Mouse (Mus musculus) embryonic facial prominence, embryonic 14.5 days (tissue): ENCODE data around the gene P2ry6. TPM values are rescaled to one million over a fixed set of nuclear protein-coding genes. Genes with fewer than 3 reads are reported as not detected.
A peak's percentile ranks its signal among the peaks of the same experiment; 100 is the strongest.

Experiments used
- ATAC-seq: fragments of 200-750 bp; cut with Nextera tagmentation; 2 replicates; pipeline ENCODE4 v1.8.0; 2017; ENCODE audit warnings: low read depth, moderate number of reproducible peaks, moderate TSS enrichment
- DNase-seq: peaks from one replicate; pipeline ENCODE4 v3.0.0-alpha.2; 2015; ENCODE audit warnings: low spot score
- H3K27ac ChIP-seq: fragments of 300-500 bp; sonication (generic); replicated peaks from 2 replicates; pipeline ENCODE4 v1.5.1; 2014; ENCODE audit warnings: low read depth, mild to moderate bottlenecking, low read length, moderate library complexity
- H3K27me3 ChIP-seq: fragments of 300-500 bp; sonication (generic); replicated peaks from 2 replicates; pipeline ENCODE4 v1.6.1; 2014; ENCODE audit warnings: low read length; ENCODE audit not compliant: control insufficient read depth, insufficient read depth
- H3K36me3 ChIP-seq: fragments of 300-500 bp; sonication (generic); 2 replicates; pipeline ENCODE4 v1.6.1; 2014; ENCODE audit warnings: low read length, mixed read lengths; ENCODE audit not compliant: control insufficient read depth, insufficient read depth
- H3K4me1 ChIP-seq: fragments of 300-500 bp; sonication (generic); 2 replicates; pipeline ENCODE4 v1.6.1; 2014; ENCODE audit warnings: antibody characterized with exemption, low read length; ENCODE audit not compliant: control insufficient read depth, insufficient read depth
- H3K4me2 ChIP-seq: fragments of 300-500 bp; sonication (generic); 2 replicates; pipeline ENCODE4 v1.6.1; 2014; ENCODE audit warnings: low read depth, mild to moderate bottlenecking, low read length, moderate library complexity, mixed read lengths
- H3K4me3 ChIP-seq: fragments of 300-500 bp; sonication (generic); 2 replicates; pipeline ENCODE4 v1.5.1; 2014; ENCODE audit warnings: low read depth, mild to moderate bottlenecking, low read length
- H3K9ac ChIP-seq: fragments of 300-500 bp; sonication (generic); 2 replicates; pipeline ENCODE4 v1.6.1; 2014; ENCODE audit warnings: low read depth, mild to moderate bottlenecking, low read length, moderate library complexity, mixed read lengths
- H3K9me3 ChIP-seq: fragments of 300-500 bp; sonication (generic); 2 replicates; pipeline ENCODE4 v1.6.1; 2016; ENCODE audit warnings: low read length; ENCODE audit not compliant: control insufficient read depth
- WGBS: fragments of 180-500 bp; shearing (Covaris S2); extraction: QIAGEN DNeasy Blood & Tissue Kit; methylation state at CpG from one replicate; pipeline ENCODE4 v1.1.7; 2014; 5-methylcytosine and 5-hydroxymethylcytosine counted together
- polyA plus RNA-seq: library from polyadenylated mRNA; unstranded; fragments of >200 nt; fragmentation: Nextera tagmentation; extraction: Ambion mirVana; gene quantifications from 2 replicates; pipeline ENCODE4 v1.2.1, GENCODE M21; 2014

The P2ry6 gene
- polyA plus RNA-seq, 1 experiment from 2014 or later, result 7.3 TPM

- H3K9me3 ChIP-seq, result no peaks in the 10 kb centered on the region
- ATAC-seq (no peak), DNase-seq (no peak)
- H3K4me3 ChIP-seq, result no peak overlapping the region
- H3K4me1 ChIP-seq, result peaks cover 70% of the 10 kb centered on the region
- H3K27ac ChIP-seq, result no peak overlapping the region
- no peaks in the 10 kb centered on the region for H3K27me3 ChIP-seq
- peaks cover 28% of the 10 kb centered on the region for H3K36me3 ChIP-seq
- WGBS, result 77% methylated on average over 4 of the region's 4 CpGs
- no peak overlapping the region for H3K4me2 ChIP-seq
- H3K9ac ChIP-seq, result peak overlapping the region; percentile 26; the same call in 1 of the 2 replicates
Observed at GRCm38 (mm10) chr7:100922907-100923306, 51.5 kb downstream of the P2ry6 start.

DNA sequence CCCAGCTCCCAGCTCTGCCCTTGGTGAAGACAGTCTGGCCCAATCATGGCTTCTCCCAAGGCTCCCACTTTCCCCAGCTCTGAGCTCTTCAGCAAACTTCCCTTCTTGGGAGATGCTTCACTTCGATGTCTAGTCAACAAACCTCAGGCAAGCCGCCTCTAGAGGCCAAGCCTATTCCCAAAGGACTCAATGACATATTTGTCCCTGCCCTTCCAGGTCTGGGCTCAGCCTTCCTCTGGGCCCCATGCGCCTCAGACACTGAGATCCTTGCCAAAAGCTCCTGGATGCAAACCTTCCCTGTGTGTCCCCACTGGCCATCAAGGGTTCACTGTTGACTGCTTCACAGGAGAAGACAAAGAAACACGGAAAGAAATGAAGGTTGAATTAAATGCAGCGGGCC lies 53.2 kb downstream of the P2ry6 start:
- no peak overlapping the region for H3K4me2 ChIP-seq
- H3K9me3 ChIP-seq, result no peaks in the 10 kb centered on the region
- H3K27me3 ChIP-seq, result no peaks in the 10 kb centered on the region
- DNase-seq (no peak), ATAC-seq (no peak)
- WGBS, result 87% methylated on average over 5 of the region's 5 CpGs
- no peak overlapping the region for H3K27ac ChIP-seq
- peaks cover 67% of the 10 kb centered on the region for H3K4me1 ChIP-seq
- H3K4me3 ChIP-seq, result no peak overlapping the region
- no peak overlapping the region for H3K9ac ChIP-seq
- peaks cover 37% of the 10 kb centered on the region for H3K36me3 ChIP-seq

GRCm38 (mm10) chr7:100919809-100920107 lies 54.7 kb downstream of the P2ry6 start:
- Histone ChIP-seq H3K4me3 (no peak overlapping the region), H3K36me3 (peaks cover 38% of the 10 kb centered on the region), H3K9ac (0 out of 2 replicates have a peak overlapping the region, but pooled peaks have one; percentile 14), H3K27me3 (no peaks in the 10 kb centered on the region), H3K4me1 (peaks cover 52% of the 10 kb centered on the region), H3K9me3 (no peaks in the 10 kb centered on the region), H3K4me2 (no peak overlapping the region), H3K27ac (peak overlapping the region; percentile 50; the same call in 1 of the 2 replicates)
- DNase-seq (peak; percentile 51), ATAC-seq (peak; percentile 24)
- WGBS, result 7% methylated on average over 2 of the region's 2 CpGs

- peak overlapping the region; percentile 65; the same call in 1 of the 2 replicates for H3K27ac ChIP-seq
- no peaks in the 10 kb centered on the region for H3K9me3 ChIP-seq
- ATAC-seq, result no peak; the same call in 1 of the 2 replicates
- H3K4me2 ChIP-seq, result no peak overlapping the region
- H3K4me1 ChIP-seq, result peaks cover 46% of the 10 kb centered on the region
- peaks cover 37% of the 10 kb centered on the region for H3K36me3 ChIP-seq
- no peak overlapping the region for H3K4me3 ChIP-seq
- 0 out of 2 replicates have a peak overlapping the region, but pooled peaks have one; percentile 14 for H3K9ac ChIP-seq
- no peak for DNase-seq
- H3K27me3 ChIP-seq, result no peaks in the 10 kb centered on the region
- WGBS, result 40% methylated on average over 7 of the region's 7 CpGs
Observed at GRCm38 (mm10) chr7:100919006-100919808, 55.2 kb downstream of the P2ry6 start.

DNA sequence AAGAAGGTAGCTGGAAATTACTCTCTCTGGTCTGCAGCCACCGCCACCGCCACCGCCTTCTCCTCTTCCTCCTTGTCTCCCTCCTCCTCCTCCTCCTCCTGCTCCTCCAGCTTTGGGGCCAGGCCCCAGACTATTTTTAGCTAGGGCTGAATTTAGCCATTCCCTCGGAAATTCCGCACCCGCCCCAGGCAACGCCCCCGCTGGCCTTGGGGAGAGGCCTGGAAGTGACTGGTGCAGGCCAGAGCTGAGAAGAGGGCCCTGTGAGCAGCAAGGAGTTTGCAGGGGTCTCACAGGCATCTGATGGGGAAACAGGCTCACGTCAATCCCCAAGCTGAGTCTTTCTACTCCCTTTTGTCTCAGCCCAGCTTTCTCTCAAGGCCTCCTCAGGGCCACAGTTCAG lies 56.3 kb downstream of the P2ry6 start:
- DNase-seq (peak; percentile 65), ATAC-seq (no peak)

GRCm38 (mm10) chr7:100917751-100918150 lies 56.7 kb downstream of the P2ry6 start:
- peaks cover 29% of the 10 kb centered on the region for H3K36me3 ChIP-seq
- no peaks in the 10 kb centered on the region for H3K27me3 ChIP-seq
- H3K4me1 ChIP-seq, result peaks cover 39% of the 10 kb centered on the region
- peak overlapping the region; percentile 65 for H3K27ac ChIP-seq
- WGBS, result 44% methylated on average over 6 of the region's 6 CpGs
- peak overlapping the region; percentile 41 for H3K9ac ChIP-seq
- DNase-seq, result no peak
- no peak for ATAC-seq
- peak overlapping the region; percentile 32; the same call in 1 of the 2 replicates for H3K4me2 ChIP-seq
- no peaks in the 10 kb centered on the region for H3K9me3 ChIP-seq
- no peak overlapping the region for H3K4me3 ChIP-seq

More for the DNA sequence above, 56.3 kb downstream of the P2ry6 start:
- Histone ChIP-seq H3K27ac (peak overlapping the region; percentile 65), H3K9me3 (no peaks in the 10 kb centered on the region), H3K9ac (peak overlapping the region; percentile 41), H3K27me3 (no peaks in the 10 kb centered on the region), H3K4me2 (peak overlapping the region; percentile 32; the same call in 1 of the 2 replicates), H3K36me3 (peaks cover 33% of the 10 kb centered on the region), H3K4me3 (no peak overlapping the region), H3K4me1 (peaks cover 39% of the 10 kb centered on the region)
- 31% methylated on average over 9 of the region's 9 CpGs for WGBS

DNA sequence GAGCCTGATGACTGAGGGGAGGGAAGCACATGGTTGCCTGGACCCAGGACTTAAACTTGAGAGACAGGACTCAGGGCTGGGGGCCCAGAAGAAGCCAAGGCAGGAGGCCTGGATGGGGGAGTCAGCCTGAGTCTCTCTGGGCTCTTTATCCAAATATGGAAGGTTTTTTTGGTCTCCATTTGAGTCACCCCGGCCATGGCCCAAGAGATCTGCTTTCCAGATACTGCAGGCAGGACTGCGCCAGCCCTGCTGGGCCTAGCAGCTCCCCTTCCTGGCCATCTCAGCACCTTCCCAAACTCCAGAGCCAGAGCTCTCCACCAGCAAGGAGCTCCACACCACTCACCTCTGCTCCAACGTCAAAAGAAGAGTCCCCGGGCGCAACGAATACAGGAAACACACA lies 57.9 kb downstream of the P2ry6 start:
- ATAC-seq (no peak), DNase-seq (no peak)
- Histone ChIP-seq H3K9me3 (no peaks in the 10 kb centered on the region), H3K4me1 (peaks cover 46% of the 10 kb centered on the region), H3K4me3 (no peak overlapping the region), H3K27me3 (no peaks in the 10 kb centered on the region), H3K4me2 (no peak overlapping the region), H3K27ac (no peak overlapping the region; the same call in 1 of the 2 replicates), H3K9ac (no peak overlapping the region), H3K36me3 (peaks cover 17% of the 10 kb centered on the region)
- WGBS, result 68% methylated on average over 5 of the region's 6 CpGs

GRCm38 (mm10) chr7:100915204-100915603 lies 59.2 kb downstream of the P2ry6 start:
- Histone ChIP-seq H3K27me3 (no peaks in the 10 kb centered on the region), H3K27ac (no peak overlapping the region), H3K9me3 (no peaks in the 10 kb centered on the region), H3K4me3 (no peak overlapping the region), H3K36me3 (peaks cover 10% of the 10 kb centered on the region; the same call in 1 of the 2 replicates), H3K4me1 (peaks cover 49% of the 10 kb centered on the region), H3K4me2 (no peak overlapping the region), H3K9ac (0 out of 2 replicates have a peak overlapping the region, but pooled peaks have one; percentile 15)
- DNase-seq (no peak), ATAC-seq (no peak)
- 54% methylated on average over 5 of the region's 5 CpGs for WGBS
